Mouse (Mus musculus) right cerebral cortex, adult 18-20 months (tissue): ENCODE measurements at regions not wholly inside any gene's neighbourhood (a gene's known extent, or its start where the extent isn't known, plus 50 kb on each side); places are given as distances from the start of the nearest gene placed in this dataset.

ENCODE experiments used
- DNase-seq: peaks from one replicate; pipeline ENCODE4 v3.0.0; 2022; ENCODE audit warnings: mixed read lengths

- no peak for DNase-seq
Observed at GRCm38 (mm10) chr7:124868133-124868603, 576.3 kb upstream of the Kdm8 start.

- DNase-seq: no peak
Observed at GRCm38 (mm10) chr7:124868621-124869020, 575.9 kb upstream of the Kdm8 start.

GRCm38 (mm10) chr7:124880771-124881170, 563.7 kb upstream of the Kdm8 start:
- DNase-seq: no peak

GRCm38 (mm10) chr7:124907233-124907632, 537.2 kb upstream of the Kdm8 start:
- DNase-seq: peak; percentile 62

GRCm38 (mm10) chr7:124907662-124908296, 536.7 kb upstream of the Kdm8 start:
- no peak for DNase-seq

GRCm38 (mm10) chr7:124914061-124914460, 530.4 kb upstream of the Kdm8 start:
- DNase-seq: no peak

GRCm38 (mm10) chr7:124914479-124914878, 530.0 kb upstream of the Kdm8 start:
- DNase-seq: no peak

- no peak for DNase-seq
Observed at GRCm38 (mm10) chr7:124914972-124915371, 529.5 kb upstream of the Kdm8 start.

- no peak for DNase-seq
Observed at GRCm38 (mm10) chr7:124915637-124916036, 528.8 kb upstream of the Kdm8 start.

GRCm38 (mm10) chr7:124917606-124918120, 526.8 kb upstream of the Kdm8 start:
- DNase-seq: no peak

GRCm38 (mm10) chr7:124922806-124923205, 521.7 kb upstream of the Kdm8 start:
- no peak for DNase-seq

GRCm38 (mm10) chr7:124933573-124933972, 510.9 kb upstream of the Kdm8 start:
- no peak for DNase-seq

- no peak for DNase-seq
Observed at GRCm38 (mm10) chr7:124939357-124939756, 505.1 kb upstream of the Kdm8 start.

- no peak for DNase-seq
Observed at GRCm38 (mm10) chr7:124941527-124941926, 502.9 kb upstream of the Kdm8 start.

GRCm38 (mm10) chr7:124946424-124946823, 498.1 kb upstream of the Kdm8 start:
- DNase-seq: no peak

- DNase-seq: no peak
Observed at GRCm38 (mm10) chr7:124957329-124957728, 487.1 kb upstream of the Kdm8 start.

- DNase-seq: no peak
Observed at GRCm38 (mm10) chr7:124974870-124975488, 469.5 kb upstream of the Kdm8 start.

- no peak for DNase-seq
Observed at GRCm38 (mm10) chr7:124989456-124989855, 455.0 kb upstream of the Kdm8 start.

- peak; percentile 54 for DNase-seq
Observed at GRCm38 (mm10) chr7:124990695-124991094, 453.8 kb upstream of the Kdm8 start.

GRCm38 (mm10) chr7:124996538-124996937, 447.9 kb upstream of the Kdm8 start:
- no peak for DNase-seq

- DNase-seq: no peak
Observed at GRCm38 (mm10) chr7:125000669-125001068, 443.8 kb upstream of the Kdm8 start.

- DNase-seq: peak; percentile 74
Observed at GRCm38 (mm10) chr7:125005638-125006037, 438.8 kb upstream of the Kdm8 start.

- DNase-seq: no peak
Observed at GRCm38 (mm10) chr7:125019259-125019658, 425.2 kb upstream of the Kdm8 start.

- no peak for DNase-seq
Observed at GRCm38 (mm10) chr7:125024944-125025343, 419.5 kb upstream of the Kdm8 start.
